Mouse (Mus musculus) erythroblast, adult 5-6 weeks (primary cell): Measurements from ENCODE around the gene Ptprk. TPM values are rescaled to one million over a fixed set of nuclear protein-coding genes. Genes with fewer than 3 reads are reported as not detected.

ENCODE experiments used
- ATAC-seq: replicated peaks from 2 replicates; pipeline ENCODE4 v1.8.0; 2016; ENCODE audit warnings: moderate number of reproducible peaks, mild to moderate bottlenecking, moderate TSS enrichment, inconsistent platforms; ENCODE audit not compliant: poor library complexity, low FRiP score, severe bottlenecking
- total RNA-seq, 2 experiments: library from RNA; stranded (forward) in 1 of 2; stranded (reverse) in 1 of 2; fragments of 150-400 nt in 1 of 2; fragments of 200-764, 138-1000 nt in 1 of 2; gene quantifications; 2 replicates each; pipeline versions ENCODE4 v1.2.3 to v1.2.4; 2015 to 2017; ENCODE audit warnings: low replicate concordance in 2 of 2

Ptprk gene
- total RNA-seq, 2 experiments from 2014 or later = not detected

DNA sequence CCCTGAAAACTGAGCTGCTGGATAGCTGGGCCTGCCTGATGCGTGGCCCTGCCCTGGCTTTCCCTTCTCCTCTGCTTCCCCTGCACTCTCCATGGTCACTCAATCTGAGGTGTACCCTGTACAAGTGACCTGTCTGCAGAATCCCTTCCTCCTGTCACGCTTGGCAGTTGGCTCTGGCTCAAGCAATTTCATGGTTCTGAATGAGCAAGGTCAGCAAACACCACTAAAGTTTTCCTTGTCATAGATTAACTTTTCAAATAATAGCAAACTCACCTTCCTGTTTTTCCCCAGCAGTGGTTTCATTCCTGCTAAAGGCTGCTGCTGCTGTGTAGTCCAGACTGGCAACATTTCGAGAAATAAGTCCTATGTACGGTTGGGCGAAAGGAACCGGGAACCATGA is 30.6 kb downstream of the Ptprk start:
- ATAC-seq = no peak

DNA sequence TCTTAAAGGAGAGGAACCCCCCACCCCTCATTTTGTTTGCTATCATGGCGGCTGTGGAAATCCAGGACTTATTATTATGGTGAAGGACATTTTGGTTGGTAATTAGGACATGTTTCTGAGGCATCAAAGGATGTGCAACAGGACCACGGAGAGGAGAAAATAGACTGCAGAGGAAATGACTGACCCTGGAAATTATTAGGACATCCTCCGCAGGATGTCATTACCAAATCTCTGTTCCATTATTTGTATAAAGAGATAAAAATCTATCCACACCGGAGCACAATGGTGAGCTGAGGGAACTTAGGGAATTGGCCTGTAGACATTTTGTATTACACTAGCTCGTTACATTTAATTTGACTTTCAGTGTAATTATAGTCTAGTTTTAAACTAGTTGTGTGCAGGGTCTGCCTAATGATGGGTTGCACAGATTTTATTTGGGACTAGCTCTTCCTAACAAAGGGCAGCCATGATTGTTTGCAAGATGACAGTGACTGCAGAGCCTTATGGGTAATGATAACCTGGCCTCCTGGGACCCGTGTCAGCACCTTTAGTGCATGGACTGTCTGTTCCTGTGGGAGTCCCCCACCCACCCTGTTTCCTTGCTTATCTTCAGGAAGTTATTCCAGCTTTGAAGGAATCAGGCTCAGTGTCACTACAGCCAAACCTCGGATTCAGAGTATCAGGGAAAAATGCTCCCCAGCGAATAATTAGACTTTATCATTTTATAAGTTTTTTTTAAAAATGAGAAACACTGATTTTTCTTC is 38.4 kb downstream of the Ptprk start:
- ATAC-seq = no peak

DNA sequence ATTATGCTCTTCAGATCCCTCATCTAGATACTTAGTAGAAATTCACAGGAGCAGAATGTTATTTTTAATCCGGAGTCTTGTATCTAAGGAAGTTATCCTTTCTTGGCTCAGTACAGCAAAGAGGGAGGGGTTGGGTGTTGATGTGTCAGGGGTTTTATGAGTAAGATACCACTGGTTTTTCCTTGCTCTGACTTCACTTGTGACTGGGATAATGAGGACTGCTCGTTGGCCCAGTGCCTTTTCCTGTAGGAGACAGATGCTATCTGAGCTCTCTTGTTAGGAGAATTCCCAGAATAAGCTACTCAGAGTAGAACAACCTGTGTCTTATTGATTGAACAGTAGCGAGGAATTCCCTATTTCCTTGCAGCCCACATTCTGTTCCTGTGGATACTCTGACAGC is 39.3 kb downstream of the Ptprk start:
- no peak for ATAC-seq

DNA sequence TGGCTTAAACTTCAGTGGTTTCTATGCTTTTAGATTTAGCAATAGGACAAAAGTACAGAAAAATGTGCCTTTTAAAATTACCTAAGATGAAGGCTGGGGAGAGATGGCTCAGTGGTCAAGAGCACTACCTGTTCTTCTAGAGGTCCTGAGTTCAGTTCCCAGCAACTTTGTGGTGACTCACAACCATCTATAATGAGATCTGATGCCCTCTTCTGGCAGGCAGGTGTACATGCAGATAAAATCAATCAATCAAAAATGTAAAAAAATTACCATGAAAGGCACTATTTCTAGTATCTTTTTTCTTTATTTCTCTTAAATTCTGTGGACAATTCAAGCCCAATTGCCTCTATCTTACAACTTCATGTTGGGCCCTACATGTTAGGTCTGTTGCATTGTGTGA is 42.4 kb downstream of the Ptprk start:
- no peak for ATAC-seq

- no peak for ATAC-seq
Measured at GRCm38 (mm10) chr10:28118783-28119365, 44.3 kb downstream of the Ptprk start.

GRCm38 (mm10) chr10:28123881-28124280 is 49.3 kb downstream of the Ptprk start:
- no peak for ATAC-seq

GRCm38 (mm10) chr10:28128011-28128410 is 53.4 kb downstream of the Ptprk start:
- ATAC-seq = no peak

GRCm38 (mm10) chr10:28128450-28128849 is 53.8 kb downstream of the Ptprk start:
- no peak for ATAC-seq

DNA sequence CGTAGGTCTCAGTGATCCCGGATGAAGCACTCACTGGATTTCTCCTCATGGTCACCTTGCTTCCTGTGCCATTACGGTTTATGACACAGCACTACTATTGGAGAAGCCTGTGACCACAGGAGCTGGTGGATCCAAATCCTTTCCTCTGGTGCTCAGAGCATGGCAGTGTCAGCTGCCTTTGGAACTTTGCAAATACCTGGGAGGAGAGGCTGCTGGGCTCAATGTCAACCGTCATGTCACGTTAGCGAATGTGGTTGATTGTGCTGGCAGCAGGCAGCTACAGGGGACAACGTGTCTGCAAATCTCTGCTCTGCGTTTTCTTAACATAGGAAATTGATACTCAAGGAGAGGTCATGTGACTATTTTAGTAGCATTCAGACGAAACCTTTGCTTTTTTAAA is 55.8 kb downstream of the Ptprk start:
- ATAC-seq = no peak

- no peak for ATAC-seq
Measured at GRCm38 (mm10) chr10:28133770-28134169, 59.1 kb downstream of the Ptprk start.

DNA sequence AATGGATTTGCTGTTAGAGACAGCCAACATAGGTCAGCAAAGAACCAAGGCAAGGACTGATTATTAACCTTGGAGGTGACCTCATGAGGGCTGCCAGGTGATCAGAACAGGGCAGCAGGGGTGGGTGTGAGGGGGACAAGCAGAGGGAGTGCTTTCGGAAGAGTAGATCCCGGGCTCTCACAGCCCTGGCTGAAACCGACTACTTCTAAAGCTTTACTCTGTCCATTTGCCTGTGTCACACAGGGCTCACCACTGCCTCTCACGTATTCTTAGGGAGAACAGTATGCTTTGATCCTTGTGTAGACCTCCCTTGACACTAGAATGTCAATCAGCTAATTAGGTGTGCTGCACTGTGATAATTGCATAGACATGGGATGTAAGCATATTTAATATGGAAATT is 63.8 kb downstream of the Ptprk start:
- ATAC-seq = no peak

DNA sequence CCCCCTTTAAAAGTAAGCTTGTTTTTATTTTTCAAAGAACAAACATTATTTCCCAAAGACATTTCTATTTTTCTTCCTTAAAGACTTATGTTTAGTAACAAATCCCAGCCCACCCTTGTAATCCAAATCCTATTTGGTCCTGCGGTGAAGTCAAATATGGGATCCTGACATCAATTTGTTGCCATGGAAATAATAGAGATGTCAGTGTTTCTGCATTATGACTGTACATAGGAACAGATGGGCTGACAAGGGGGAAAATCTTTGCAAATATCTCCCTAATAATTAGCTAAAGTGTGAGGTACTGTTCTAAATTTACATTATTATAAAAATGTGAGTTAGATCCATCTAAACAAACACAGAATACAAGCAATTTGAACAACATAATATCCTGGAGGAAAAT is 69.8 kb downstream of the Ptprk start:
- ATAC-seq = no peak

- no peak for ATAC-seq
Measured at GRCm38 (mm10) chr10:28145326-28145725, 70.7 kb downstream of the Ptprk start.

GRCm38 (mm10) chr10:28155688-28156685 is 81.4 kb downstream of the Ptprk start:
- ATAC-seq = no peak

- ATAC-seq = no peak
Measured at GRCm38 (mm10) chr10:28159716-28160115, 85.1 kb downstream of the Ptprk start.

DNA sequence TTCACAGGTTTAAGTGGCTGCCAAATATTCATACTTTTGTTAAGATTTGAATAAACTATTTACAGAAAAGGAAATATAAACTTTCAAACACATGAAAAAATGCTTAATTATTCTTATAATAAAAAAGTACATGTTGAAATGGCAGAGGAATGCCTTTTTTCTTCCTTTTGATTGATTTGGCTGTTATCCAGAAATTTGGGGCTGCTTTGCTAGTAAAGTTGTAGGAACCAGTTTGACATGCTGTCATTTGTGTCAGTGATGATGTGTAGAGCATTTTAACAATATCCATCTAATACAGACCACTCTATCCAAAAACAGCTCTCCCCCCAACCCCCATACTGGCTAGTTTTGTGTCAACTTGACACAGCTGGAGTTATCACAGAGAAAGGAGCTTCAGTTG is 86.7 kb downstream of the Ptprk start:
- no peak for ATAC-seq

DNA sequence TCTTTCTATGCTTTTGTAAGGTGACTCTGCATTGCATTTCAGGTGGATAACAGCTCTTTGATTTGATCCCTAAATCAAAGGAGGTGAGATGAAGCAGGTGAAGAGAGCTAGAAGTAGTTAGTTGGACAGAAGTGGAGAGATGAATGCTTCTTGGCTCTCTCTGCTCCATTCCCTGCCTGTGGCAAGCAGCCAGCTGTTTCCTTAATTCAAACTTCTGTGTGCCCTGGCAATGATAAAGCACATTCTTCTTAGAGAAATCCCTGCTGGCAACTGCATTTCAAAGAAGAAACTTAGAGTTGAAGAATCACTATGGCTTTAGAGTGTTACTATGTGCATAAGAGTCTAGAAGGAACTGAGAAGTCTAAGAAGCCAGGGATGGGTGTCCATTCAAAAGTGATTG is 89.6 kb downstream of the Ptprk start:
- no peak for ATAC-seq

- no peak for ATAC-seq
Measured at GRCm38 (mm10) chr10:28164746-28165145, 90.1 kb downstream of the Ptprk start.

- no peak for ATAC-seq
Measured at GRCm38 (mm10) chr10:28166610-28167009, 92.0 kb downstream of the Ptprk start.

GRCm38 (mm10) chr10:28167097-28167496 is 92.5 kb downstream of the Ptprk start:
- no peak for ATAC-seq

DNA sequence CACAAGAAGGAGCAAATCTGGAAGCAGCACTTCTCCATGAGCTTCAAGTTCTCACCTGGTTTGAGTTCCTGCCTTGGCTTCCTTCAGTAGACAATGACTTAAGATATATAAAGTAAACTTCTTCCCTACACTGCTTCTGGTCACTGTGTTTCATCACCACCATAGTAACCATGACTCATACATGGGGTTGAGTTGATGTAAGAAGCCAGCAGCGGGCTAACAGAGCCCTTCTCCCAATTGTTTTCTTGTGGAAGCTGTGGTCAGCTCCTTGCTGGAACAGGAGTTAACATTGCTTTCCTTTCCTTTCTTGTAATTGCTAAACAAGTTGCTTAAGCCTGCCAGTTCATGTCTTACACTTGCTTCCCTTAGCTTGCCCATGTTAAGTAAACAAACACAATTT is 96.6 kb downstream of the Ptprk start:
- ATAC-seq = no peak
